Mouse (Mus musculus): ENCODE measurements around the gene Hist1h1d. TPM values are rescaled to one million over a fixed set of nuclear protein-coding genes. Genes with fewer than 3 reads are reported as not detected.
A peak's percentile ranks its signal among the peaks of the same experiment; 100 is the strongest.
"Not testable (repeated sequence)": the region's sequence is repeated elsewhere in the genome, so short reads cannot be mapped to it uniquely, and the experiment has no call there.

Gene Hist1h1d
- polyA plus RNA-seq, 2 experiments = 0.61 to 0.62 TPM

GRCm38 (mm10) chr13:23585442-23586098 lies 32.5 kb downstream of the Hist1h1d start:
- TF ChIP-seq POLR2A (IDR thresholded peaks at IDR 0.05; ENCODE audit: borderline replicate concordance, extremely low read depth, insufficient read depth, insufficient read length) = peak; percentile 96; the same call in 1 of the 2 replicates
- peak overlapping the region; percentile 94 for H3K27ac ChIP-seq (replicated peaks; ENCODE audit: low read depth, low read length)
- peaks cover 25% of the 10 kb centered on the region for H3K4me1 ChIP-seq (ENCODE audit: control insufficient read depth, insufficient read depth, low read length)
- peak overlapping the region; percentile 67 for H3K9ac ChIP-seq (ENCODE audit: low read depth, low read length, severe bottlenecking)
- WGBS = under 1% methylated on average over 22 of the region's 36 CpGs
- H3K27me3 ChIP-seq (ENCODE audit: control insufficient read depth, insufficient read depth, low read length); H3K36me3 ChIP-seq (ENCODE audit: control insufficient read depth, insufficient read depth, low read length); H3K9me3 ChIP-seq (ENCODE audit: control insufficient read depth, low read length): not testable (repeated sequence)
- peak overlapping the region; percentile 80 for H3K4me2 ChIP-seq (replicated peaks; ENCODE audit: low read depth, low read length, severe bottlenecking)
- H3K4me3 ChIP-seq (replicated peaks; ENCODE audit: low read length) = peak overlapping the region; percentile 45
- ATAC-seq (ENCODE audit: low FRiP score, low read depth) = peak; percentile 85
- DNase-seq (ENCODE audit: low spot score) = peak; percentile 95

GRCm38 (mm10) chr13:23586099-23586939 lies 33.3 kb downstream of the Hist1h1d start:
- peak overlapping the region; percentile 80 for H3K4me2 ChIP-seq (replicated peaks; ENCODE audit: low read depth, low read length, severe bottlenecking)
- H3K36me3 ChIP-seq (ENCODE audit: control insufficient read depth, insufficient read depth, low read length) = no peaks in the 10 kb centered on the region
- H3K27ac ChIP-seq (replicated peaks; ENCODE audit: low read depth, low read length) = peak overlapping the region; percentile 94
- TF ChIP-seq POLR2A (IDR thresholded peaks at IDR 0.05; ENCODE audit: borderline replicate concordance, extremely low read depth, insufficient read depth, insufficient read length) = no peak
- peak overlapping the region; percentile 45 for H3K4me3 ChIP-seq (replicated peaks; ENCODE audit: low read length)
- H3K27me3 ChIP-seq (ENCODE audit: control insufficient read depth, insufficient read depth, low read length) = no peaks in the 10 kb centered on the region
- DNase-seq (ENCODE audit: low spot score) = no peak
- H3K9ac ChIP-seq (ENCODE audit: low read depth, low read length, severe bottlenecking) = peak overlapping the region; percentile 50
- WGBS = 1% methylated on average over 20 of the region's 22 CpGs
- peaks cover 21% of the 10 kb centered on the region for H3K4me1 ChIP-seq (ENCODE audit: control insufficient read depth, insufficient read depth, low read length)
- H3K9me3 ChIP-seq (ENCODE audit: control insufficient read depth, low read length) = no peaks in the 10 kb centered on the region
- ATAC-seq (ENCODE audit: low FRiP score, low read depth) = no peak

- 0% methylated on average over 1 of the region's 1 CpGs for WGBS
- peak overlapping the region; percentile 50 for H3K9ac ChIP-seq (ENCODE audit: low read depth, low read length, severe bottlenecking)
Observed at GRCm38 (mm10) chr13:23586940-23587225, 33.8 kb downstream of the Hist1h1d start.

GRCm38 (mm10) chr13:23591206-23591605 lies 38.1 kb downstream of the Hist1h1d start:
- 93% methylated on average over 7 of the region's 7 CpGs for WGBS
- Histone ChIP-seq H3K4me1 (ENCODE audit: control insufficient read depth, insufficient read depth, low read length) (peaks cover 16% of the 10 kb centered on the region), H3K4me2 (replicated peaks; ENCODE audit: low read depth, low read length, severe bottlenecking) (no peak overlapping the region), H3K4me3 (replicated peaks; ENCODE audit: low read length) (no peak overlapping the region), H3K27me3 (ENCODE audit: control insufficient read depth, insufficient read depth, low read length) (no peaks in the 10 kb centered on the region), H3K9ac (ENCODE audit: low read depth, low read length, severe bottlenecking) (no peak overlapping the region), H3K9me3 (ENCODE audit: control insufficient read depth, low read length) (no peaks in the 10 kb centered on the region), H3K27ac (replicated peaks; ENCODE audit: low read depth, low read length) (no peak overlapping the region), H3K36me3 (ENCODE audit: control insufficient read depth, insufficient read depth, low read length) (no peaks in the 10 kb centered on the region)
- no peak for DNase-seq (ENCODE audit: low spot score)
- no peak for TF ChIP-seq POLR2A (IDR thresholded peaks at IDR 0.05; ENCODE audit: borderline replicate concordance, extremely low read depth, insufficient read depth, insufficient read length)
- no peak for ATAC-seq (ENCODE audit: low FRiP score, low read depth)

More at GRCm38 (mm10) chr13:23586940-23587225, 33.8 kb downstream of the Hist1h1d start:
- H3K4me2 ChIP-seq (replicated peaks; ENCODE audit: low read depth, low read length, severe bottlenecking) = peak overlapping the region; percentile 80
- no peaks in the 10 kb centered on the region for H3K36me3 ChIP-seq (ENCODE audit: control insufficient read depth, insufficient read depth, low read length)
- H3K4me1 ChIP-seq (ENCODE audit: control insufficient read depth, insufficient read depth, low read length) = peaks cover 20% of the 10 kb centered on the region
- DNase-seq (ENCODE audit: low spot score) (no peak), ATAC-seq (ENCODE audit: low FRiP score, low read depth) (no peak)
- no peaks in the 10 kb centered on the region for H3K27me3 ChIP-seq (ENCODE audit: control insufficient read depth, insufficient read depth, low read length)
- peak overlapping the region; percentile 45 for H3K4me3 ChIP-seq (replicated peaks; ENCODE audit: low read length)
- no peaks in the 10 kb centered on the region for H3K9me3 ChIP-seq (ENCODE audit: control insufficient read depth, low read length)
- no peak for TF ChIP-seq POLR2A (IDR thresholded peaks at IDR 0.05; ENCODE audit: borderline replicate concordance, extremely low read depth, insufficient read depth, insufficient read length)
- peak overlapping the region; percentile 90 for H3K27ac ChIP-seq (replicated peaks; ENCODE audit: low read depth, low read length)

GRCm38 (mm10) chr13:23591886-23592285 lies 38.8 kb downstream of the Hist1h1d start:
- not testable (repeated sequence) for H3K27me3 ChIP-seq (ENCODE audit: control insufficient read depth, insufficient read depth, low read length); H3K9me3 ChIP-seq (ENCODE audit: control insufficient read depth, low read length); DNase-seq (ENCODE audit: low spot score); H3K9ac ChIP-seq (ENCODE audit: low read depth, low read length, severe bottlenecking); H3K27ac ChIP-seq (replicated peaks; ENCODE audit: low read depth, low read length); H3K4me2 ChIP-seq (replicated peaks; ENCODE audit: low read depth, low read length, severe bottlenecking); H3K4me3 ChIP-seq (replicated peaks; ENCODE audit: low read length); H3K36me3 ChIP-seq (ENCODE audit: control insufficient read depth, insufficient read depth, low read length); ATAC-seq (ENCODE audit: low FRiP score, low read depth)
- 80% methylated on average over 6 of the region's 7 CpGs for WGBS
- H3K4me1 ChIP-seq (ENCODE audit: control insufficient read depth, insufficient read depth, low read length) = peaks cover 11% of the 10 kb centered on the region
